Mouse (Mus musculus): Measurements from ENCODE around the gene Fahd2a.
A peak's percentile ranks its signal among the peaks of the same experiment; 100 is the strongest.

- TF ChIP-seq POLR2A (IDR thresholded peaks at IDR 0.05; ENCODE audit: insufficient read length, low read depth) (peak; percentile 39), MAX (IDR thresholded peaks at IDR 0.05; ENCODE audit: low read depth) (no peak), USF1 (IDR thresholded peaks at IDR 0.05; ENCODE audit: low read depth) (no peak), E2F4 (IDR thresholded peaks at IDR 0.05; ENCODE audit: insufficient read depth) (no peak), MYOG (IDR thresholded peaks at IDR 0.05; ENCODE audit: control insufficient read depth in 1 of 3, insufficient read depth in 1 of 3, insufficient read length in 2 of 3, low read depth in 2 of 3) (no peak), CEBPB (IDR thresholded peaks at IDR 0.05; ENCODE audit: insufficient read depth, poor library complexity, severe bottlenecking) (no peak), TCF12 (IDR thresholded peaks at IDR 0.05; ENCODE audit: insufficient read depth, poor library complexity, severe bottlenecking) (no peak), POLR2AphosphoS2 (IDR thresholded peaks at IDR 0.05; ENCODE audit: insufficient read length, low read depth) (no peak)
These were observed 37.6 kb upstream of the Fahd2a start for GRCm38 (mm10) chr2:127481841-127482532.

Data from myocyte (in vitro differentiated cells).